Mouse (Mus musculus) activated CD4-positive, CD25-positive, alpha-beta regulatory T cell, adult 4 months (primary cell): ENCODE data around the gene Gckr. TPM values are rescaled to one million over a fixed set of nuclear protein-coding genes. Genes with fewer than 3 reads are reported as not detected.
A peak's percentile ranks its signal among the peaks of the same experiment; 100 is the strongest.

Experiments used
- ATAC-seq: one replicate; pipeline ENCODE4 v1.8.0; 2017
- polyA plus RNA-seq, 2 experiments: library from polyadenylated mRNA; unstranded; fragments of 100-300 nt; shearing (Covaris generic); gene quantifications; one replicate each; pipeline ENCODE4 v1.2.1; 2017

Gckr gene
- not detected for polyA plus RNA-seq

GRCm38 (mm10) chr5:31297047-31297757, at the start of gene Gckr:
Gene Gckr, plus strand, starts transcription at chr5:31297443.
- ATAC-seq, result no peak

GRCm38 (mm10) chr5:31250716-31251115, 46.5 kb upstream of the Gckr start:
- no peak for ATAC-seq

- peak; percentile 41 for ATAC-seq
Measured at GRCm38 (mm10) chr5:31251541-31252101, 45.6 kb upstream of the Gckr start, which contains the start of gene Krtcap3. Gene Krtcap3, plus strand, starts transcription at chr5:31251691.

- no peak for ATAC-seq
Measured at GRCm38 (mm10) chr5:31252151-31252550, 45.1 kb upstream of the Gckr start.

- no peak for ATAC-seq
Measured at GRCm38 (mm10) chr5:31252795-31253545, 44.3 kb upstream of the Gckr start.

GRCm38 (mm10) chr5:31253806-31254205, 43.4 kb upstream of the Gckr start:
- ATAC-seq, result no peak

GRCm38 (mm10) chr5:31254452-31254851, 42.8 kb upstream of the Gckr start:
- ATAC-seq, result no peak

- no peak for ATAC-seq
Measured at GRCm38 (mm10) chr5:31254901-31255300, 42.3 kb upstream of the Gckr start.

- ATAC-seq, result no peak
Measured at GRCm38 (mm10) chr5:31255381-31255780, 41.9 kb upstream of the Gckr start.

- ATAC-seq, result no peak
Measured at GRCm38 (mm10) chr5:31255971-31256370, 41.3 kb upstream of the Gckr start.

GRCm38 (mm10) chr5:31257616-31258015, 39.6 kb upstream of the Gckr start:
- no peak for ATAC-seq

- no peak for ATAC-seq
Measured at GRCm38 (mm10) chr5:31266101-31266500, 31.1 kb upstream of the Gckr start.

GRCm38 (mm10) chr5:31267686-31268085, 29.6 kb upstream of the Gckr start:
- no peak for ATAC-seq

- no peak for ATAC-seq
Measured at GRCm38 (mm10) chr5:31273018-31273417, 24.2 kb upstream of the Gckr start.

GRCm38 (mm10) chr5:31279245-31279988, 17.8 kb upstream of the Gckr start:
- peak; percentile 19 for ATAC-seq

GRCm38 (mm10) chr5:31288225-31288624, 9.0 kb upstream of the Gckr start:
- no peak for ATAC-seq

GRCm38 (mm10) chr5:31288655-31289054, 8.6 kb upstream of the Gckr start:
- no peak for ATAC-seq

GRCm38 (mm10) chr5:31289626-31290230, 7.5 kb upstream of the Gckr start:
- no peak for ATAC-seq

GRCm38 (mm10) chr5:31290521-31291360, 6.5 kb upstream of the Gckr start, which contains the start of gene Ift172:
Gene Ift172, minus strand, starts transcription at chr5:31291116.
- peak; percentile 96 for ATAC-seq

GRCm38 (mm10) chr5:31291361-31291688, 5.9 kb upstream of the Gckr start:
- no peak for ATAC-seq

GRCm38 (mm10) chr5:31294964-31295605, 2.2 kb upstream of the Gckr start:
- ATAC-seq, result no peak
